ENCODE assay signal across 9 mouse cellular contexts in genomic region chr3:99290064-99290702, GRCm38 (mm10). TPM values are rescaled to one million over a fixed set of nuclear protein-coding genes. Genes with fewer than 3 reads are reported as not detected.
DNase-seq lines count a peak whose midpoint lies in the region; ATAC-seq and TF ChIP-seq lines count a peak whose summit lies in the region.
"Had no signal": no experiment of that assay in that cellular context is flagged by ENCODE, and none has a peak within 500 bp of the region (broad histone marks: within the 10 kb centered on the region; RNA-seq: fewer than 3 reads in every experiment).

No protein-coding gene starts in this region.

- 26% methylated on average over 6 of the region's 6 CpGs for WGBS in hindbrain, embryonic 13.5 days
- 17% methylated on average over 6 of the region's 6 CpGs for WGBS in limb, embryonic 15.5 days
- WGBS in stomach, postnatal 0 days = 29% methylated on average over 6 of the region's 6 CpGs

- no peak overlapping the region for H3K9ac ChIP-seq in hindbrain, embryonic 13.5 days
- H3K9ac ChIP-seq in limb, embryonic 15.5 days = no peak overlapping the region
- H3K9ac ChIP-seq in stomach, postnatal 0 days (ENCODE audit: low read length) = no peak overlapping the region
- H3K9ac ChIP-seq: liver, embryonic 14.5 days had no signal

- no peak overlapping the region for H3K4me3 ChIP-seq in hindbrain, embryonic 13.5 days
- H3K4me3 ChIP-seq in limb, embryonic 15.5 days = no peak overlapping the region
- no peak overlapping the region for H3K4me3 ChIP-seq in stomach, postnatal 0 days (ENCODE audit: low read depth, low read length)

- no peak for TF ChIP-seq CTCF in stomach, postnatal 0 days (IDR thresholded peaks at IDR 0.05; ENCODE audit: low read depth)

- H3K36me3 ChIP-seq in hindbrain, embryonic 13.5 days = no peaks in the 10 kb centered on the region
- H3K36me3 ChIP-seq in limb, embryonic 15.5 days = no peaks in the 10 kb centered on the region
- H3K36me3 ChIP-seq in stomach, postnatal 0 days (ENCODE audit: control insufficient read depth, insufficient read depth, low read length) = no peaks in the 10 kb centered on the region

- peak; percentile 6 for DNase-seq in embryo, embryonic 11 days
- DNase-seq in embryo, embryonic 9.5 days (ENCODE audit: extremely low spot score) = no peak
- DNase-seq in adrenal gland, postnatal 10 days = peak; percentile 40
- DNase-seq in stomach, postnatal 0 days (ENCODE audit: low spot score) = peak; percentile 20
- DNase-seq in natural killer cell, adult 2 months (ENCODE audit: low spot score in 2 of 2) = no peak
- DNase-seq in spleen, adult 12 weeks (ENCODE audit: low spot score) = no peak

- TF ChIP-seq EP300 in stomach, postnatal 0 days (optimal IDR thresholded peaks at IDR 0.05) = no peak

- no peaks in the 10 kb centered on the region for H3K27me3 ChIP-seq in hindbrain, embryonic 13.5 days
- no peaks in the 10 kb centered on the region for H3K27me3 ChIP-seq in limb, embryonic 15.5 days
- H3K27me3 ChIP-seq in stomach, postnatal 0 days (ENCODE audit: control insufficient read depth, insufficient read depth, low read length) = no peaks in the 10 kb centered on the region

- H3K27ac ChIP-seq in hindbrain, embryonic 13.5 days = no peak overlapping the region
- no peak overlapping the region for H3K27ac ChIP-seq in limb, embryonic 15.5 days
- no peak overlapping the region for H3K27ac ChIP-seq in stomach, postnatal 0 days (replicated peaks)
- H3K27ac ChIP-seq: liver, embryonic 14.5 days had no signal

- peaks cover 6% of the 10 kb centered on the region; the same call in 1 of the 2 replicates for H3K4me1 ChIP-seq in hindbrain, embryonic 13.5 days (replicated peaks)
- peaks cover 14% of the 10 kb centered on the region for H3K4me1 ChIP-seq in limb, embryonic 15.5 days
- no peaks in the 10 kb centered on the region for H3K4me1 ChIP-seq in stomach, postnatal 0 days (replicated peaks; ENCODE audit: control insufficient read depth, insufficient read depth)

- 0 out of 2 replicates have a peak, but pooled peaks have one; percentile 57 for ATAC-seq in hindbrain, embryonic 13.5 days (ENCODE audit: low FRiP score)
- ATAC-seq in limb, embryonic 15.5 days (ENCODE audit: insufficient number of reproducible peaks, low FRiP score, low TSS enrichment, low read depth) = peak; percentile 55; the same call in 1 of the 2 replicates
- no peak for ATAC-seq in stomach, postnatal 0 days (ENCODE audit: low FRiP score, low TSS enrichment)

- H3K4me2 ChIP-seq in hindbrain, embryonic 13.5 days = no peak overlapping the region
- no peak overlapping the region for H3K4me2 ChIP-seq in limb, embryonic 15.5 days
- H3K4me2 ChIP-seq in stomach, postnatal 0 days (replicated peaks; ENCODE audit: low read depth) = no peak overlapping the region

- H3K9me3 ChIP-seq in hindbrain, embryonic 13.5 days = no peaks in the 10 kb centered on the region
- no peaks in the 10 kb centered on the region for H3K9me3 ChIP-seq in limb, embryonic 15.5 days
- no peaks in the 10 kb centered on the region for H3K9me3 ChIP-seq in stomach, postnatal 0 days (ENCODE audit: control insufficient read depth, low read length)

RNA-seq across cellular contexts. Expression of gene Tbx15, which starts 50.0 kb away (rescaled TPM):
- total RNA-seq in adrenal gland, postnatal 10 days (2021) = 10 to 100 TPM in 1 of 2 experiments, 1 to 10 TPM in 1; 1.8 to 10.8 TPM
- polyA plus RNA-seq in hindbrain, embryonic 13.5 days (2015; fragmentation: Nextera tagmentation; extraction: Ambion mirVana) = 0.57 and 1.1 TPM in 2 replicates
- polyA plus RNA-seq in limb, embryonic 15.5 days (2015; fragmentation: Nextera tagmentation; extraction: Ambion mirVana) = 21.9 and 24.0 TPM in 2 replicates
- polyA plus RNA-seq in stomach, postnatal 0 days (2015; fragmentation: Nextera tagmentation; extraction: Ambion mirVana) = not detected in 2 replicates

Comparison
In these comparisons a context has a peak if more than half of its experiments do, and no peak if none do; other contexts are left out.
1. DNase-seq: peak in embryo, embryonic 11 days (single experiment), adrenal gland, postnatal 10 days (single experiment) and stomach, postnatal 0 days (single experiment); none in embryo, embryonic 9.5 days (single experiment), natural killer cell, adult 2 months (0 of 2) and spleen, adult 12 weeks (single experiment).
2. RNA of gene Tbx15, which starts 50.0 kb away (polyA plus RNA-seq): 21.9 to 24.0 TPM in limb, embryonic 15.5 days; 0.57 to 1.1 TPM in hindbrain, embryonic 13.5 days and not detected in stomach, postnatal 0 days; every median in the first group is over 10 times any median in the second.